Mouse (Mus musculus): ENCODE results near the gene Scn10a.

DNA sequence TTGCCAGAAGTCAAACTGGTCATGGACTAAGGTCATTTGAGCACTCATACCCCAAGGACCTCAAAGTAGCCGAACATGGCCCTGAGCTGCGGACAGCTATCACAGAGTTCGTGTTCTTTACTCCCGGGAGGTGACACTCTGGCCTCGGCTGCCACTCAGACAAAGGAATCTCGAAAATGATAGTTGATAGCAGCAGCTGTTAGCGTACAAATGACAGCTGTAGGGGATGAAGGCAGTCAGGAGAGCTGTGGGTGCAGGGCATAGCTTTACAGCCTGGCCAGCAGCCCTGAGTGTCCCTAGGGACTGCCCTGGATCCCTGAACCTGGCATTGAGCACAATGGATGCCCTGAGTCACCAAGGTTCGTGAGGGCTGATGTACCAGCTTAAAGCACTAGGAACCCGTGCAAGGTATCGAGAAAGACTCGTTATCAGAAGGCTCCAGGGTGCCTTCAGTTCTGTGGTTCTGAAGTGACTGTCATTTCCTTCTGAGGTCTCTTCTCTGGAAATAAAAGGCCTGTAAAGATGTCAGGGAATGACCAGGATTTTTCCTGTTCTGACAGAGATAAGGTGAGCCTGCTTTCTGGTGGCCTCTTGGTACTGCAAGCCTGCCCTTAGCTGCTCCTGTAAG is 84.8 kb downstream of the Scn10a start:
- TF ChIP-seq CTCF (IDR thresholded peaks at IDR 0.05; ENCODE audit: low read depth) (no peak), EP300 (IDR thresholded peaks at IDR 0.05; ENCODE audit: low read depth) (peak; percentile 93)

Measured in heart, postnatal 0 days (tissue).